Mouse (Mus musculus) induced T-regulatory cell, adult 2 months (primary cell): ENCODE results near the gene Olfr370.

Experiments used
- DNase-seq: peaks from one replicate; pipeline ENCODE4 v3.0.0-alpha.2; 2012; ENCODE audit warnings: low read depth

The Olfr370 gene

DNA sequence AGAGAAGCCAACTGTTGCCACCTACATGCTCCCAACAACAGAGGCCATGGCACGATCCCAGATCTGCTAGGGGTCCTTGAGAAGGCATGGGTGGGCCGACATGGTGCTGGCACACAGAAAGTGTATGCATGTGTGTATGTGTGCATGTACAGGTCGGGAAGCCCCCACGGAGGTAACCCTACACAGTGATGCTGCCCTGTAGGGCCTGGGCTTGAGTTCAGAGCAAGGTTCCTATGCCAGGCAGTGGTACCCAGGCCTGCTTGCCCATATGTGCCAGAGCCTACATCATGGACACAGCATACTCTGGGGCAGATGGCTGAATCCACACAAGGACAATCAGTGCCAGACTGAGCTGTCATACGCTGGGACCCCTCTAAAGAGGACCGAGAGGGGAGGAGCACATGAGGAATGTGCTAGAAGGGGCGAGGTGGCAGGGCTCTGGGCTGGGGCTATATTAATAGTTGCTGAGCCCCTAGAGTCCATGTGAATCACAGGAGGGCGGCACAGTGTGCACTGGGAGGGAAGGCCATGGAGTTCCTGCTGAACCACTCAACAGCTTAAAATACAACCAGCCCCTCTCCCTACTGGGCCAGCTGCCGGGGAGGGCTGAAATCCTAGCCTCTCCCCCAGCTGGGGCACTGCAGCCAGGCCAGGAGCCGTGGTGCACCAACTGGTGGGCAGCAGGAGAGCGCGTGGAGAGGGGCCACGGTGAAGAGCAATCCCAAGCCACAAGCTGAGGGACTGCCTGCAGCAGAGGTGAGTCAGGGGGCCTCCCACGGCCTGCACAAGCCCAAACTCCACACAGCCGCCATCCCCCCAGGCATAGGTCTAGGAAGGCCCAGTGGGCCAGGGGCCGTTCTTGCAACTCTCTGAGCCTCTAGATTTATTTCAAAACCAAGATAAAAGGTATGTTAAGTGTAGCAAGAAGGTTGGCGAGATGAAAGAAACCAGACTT is 40.3 kb downstream of the Olfr370 start:
- DNase-seq, result no peak

DNA sequence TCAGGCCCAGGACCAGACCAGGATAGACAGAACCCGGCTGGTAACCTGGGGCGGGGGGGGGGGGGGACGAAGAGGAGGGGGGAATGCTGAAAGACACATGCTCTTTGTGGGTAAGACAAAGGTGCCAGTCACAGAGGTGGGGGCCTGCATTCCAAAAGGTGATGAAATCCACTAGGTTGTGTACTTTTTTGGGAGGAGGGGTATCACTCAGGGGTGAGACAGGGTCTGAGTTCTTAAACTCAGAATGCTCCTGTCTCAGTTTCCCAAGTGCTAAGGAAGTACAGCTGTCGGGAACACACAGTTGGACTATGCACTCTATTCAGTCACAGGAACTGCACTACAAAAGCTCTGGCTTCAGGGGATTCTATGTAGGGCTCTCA is 40.9 kb downstream of the Olfr370 start:
- DNase-seq, result no peak

DNA sequence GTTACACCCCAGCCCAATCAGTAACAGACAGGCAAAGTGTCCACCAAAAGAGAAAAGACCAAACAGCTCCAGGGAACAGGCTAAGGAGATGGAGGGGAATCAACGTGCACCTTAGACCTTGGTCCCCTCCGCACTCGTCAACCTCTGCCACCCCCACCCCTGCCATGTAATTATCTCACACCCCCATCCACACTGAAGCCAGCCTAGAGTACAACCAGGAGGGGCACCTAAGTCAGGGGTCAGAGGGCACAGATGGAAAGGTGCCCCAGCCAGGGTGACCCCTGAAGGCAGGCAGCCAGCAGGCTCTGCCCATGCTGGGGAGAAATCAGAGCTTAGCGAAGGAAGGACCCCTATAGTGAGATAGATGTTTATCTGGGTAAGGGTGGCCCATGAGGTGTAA is 41.3 kb downstream of the Olfr370 start:
- no peak for DNase-seq

DNA sequence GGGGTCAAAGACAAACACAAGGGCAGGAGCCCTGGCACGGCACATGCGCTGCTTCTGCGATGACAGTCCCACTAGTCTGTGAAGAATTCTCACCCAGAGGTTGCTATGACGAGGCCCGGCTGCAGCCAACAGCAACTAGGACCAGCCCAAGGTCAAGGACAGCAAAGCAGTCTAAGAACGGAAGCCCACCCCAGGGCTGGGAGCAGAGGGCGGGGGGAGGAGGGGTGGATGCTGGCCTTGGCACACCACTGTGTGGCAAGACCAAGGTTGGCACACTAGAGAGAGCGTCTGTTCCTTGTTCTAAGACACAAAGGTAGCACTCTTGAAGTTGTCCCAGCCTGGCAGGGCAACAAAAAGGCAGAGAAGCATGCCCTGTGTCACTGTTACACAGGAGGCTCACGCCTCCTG is 41.8 kb downstream of the Olfr370 start:
- DNase-seq, result no peak

DNA sequence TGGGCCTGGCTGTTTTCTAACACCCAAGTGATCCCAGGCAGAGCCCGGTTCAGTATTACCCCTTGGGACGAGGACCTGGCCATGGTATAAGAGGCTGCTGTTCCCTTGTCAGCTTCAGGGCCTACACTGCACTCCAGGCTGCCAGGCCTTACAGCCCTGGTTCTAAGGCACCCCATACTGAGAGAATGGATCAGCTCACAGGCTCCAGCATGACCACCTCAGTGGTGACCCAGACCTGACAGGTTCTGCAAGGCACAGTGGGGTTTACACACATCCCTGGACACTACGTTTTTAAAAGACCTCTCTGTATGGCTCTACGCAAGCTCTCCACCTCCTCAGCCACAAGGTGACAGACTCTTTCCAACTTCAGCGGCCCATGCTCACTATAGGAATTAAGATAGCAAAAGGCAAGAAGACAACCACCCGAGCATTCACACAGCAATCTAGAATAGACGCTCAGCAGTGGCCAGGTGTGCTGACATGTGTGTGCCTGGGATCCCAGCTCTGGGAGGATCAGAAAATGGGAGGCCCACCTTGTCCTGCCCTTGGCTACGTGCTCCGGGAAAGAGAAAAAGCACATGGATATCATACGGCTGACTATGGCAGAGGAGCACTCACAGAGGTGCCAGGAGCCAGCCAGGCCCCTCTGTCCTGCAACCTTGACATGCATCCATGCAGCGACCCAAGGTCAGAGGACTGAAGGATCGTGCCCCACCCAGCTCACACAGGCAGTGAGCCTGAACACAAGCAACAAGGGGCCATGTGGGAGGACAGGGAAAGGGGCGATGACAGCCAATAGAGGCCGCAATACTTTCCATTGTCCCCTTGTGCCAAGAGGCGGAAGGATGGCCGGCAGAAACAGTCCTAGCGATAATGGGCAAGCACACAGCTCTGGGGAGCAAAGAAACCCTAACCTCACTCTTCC is 42.8 kb downstream of the Olfr370 start:
- no peak for DNase-seq

DNA sequence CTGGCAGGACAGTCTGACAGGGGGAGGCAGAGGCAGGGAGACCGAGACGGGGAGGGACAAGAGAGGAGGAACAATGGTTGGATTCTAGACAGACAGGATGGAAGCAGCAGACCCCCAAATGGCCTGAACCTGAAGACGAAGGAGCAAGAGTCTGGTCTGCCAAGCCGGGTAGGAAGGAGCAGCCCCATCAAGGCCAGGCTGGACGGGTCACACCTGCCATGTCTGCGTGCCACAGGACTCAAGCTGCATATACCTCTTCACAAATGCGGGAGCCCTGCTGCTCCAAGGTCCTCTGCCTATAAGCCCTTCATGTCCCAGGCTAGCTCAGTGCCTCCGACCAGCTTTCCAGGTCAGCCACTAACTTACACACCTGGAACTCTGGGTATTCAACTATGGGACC is 44.1 kb downstream of the Olfr370 start:
- no peak for DNase-seq

DNA sequence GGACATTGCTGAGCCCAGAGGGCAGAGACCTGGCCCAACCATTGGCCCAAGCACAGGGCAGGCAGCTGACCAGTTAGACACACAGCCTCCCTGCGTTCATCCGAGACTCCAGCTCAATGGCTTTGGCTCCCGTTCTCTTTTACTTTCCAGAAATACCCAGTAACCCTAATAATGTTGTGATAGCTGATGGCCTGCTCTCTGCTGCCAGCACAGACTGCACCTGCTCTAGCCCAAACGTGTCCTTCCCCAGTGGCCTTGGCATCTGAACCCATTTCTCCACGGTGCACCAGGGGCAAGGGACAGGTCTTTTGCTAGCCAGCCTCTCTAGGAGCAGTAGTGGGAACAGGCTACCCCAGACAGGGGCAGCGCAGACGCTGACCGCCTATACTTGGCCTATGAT is 45.2 kb downstream of the Olfr370 start:
- DNase-seq, result no peak

DNA sequence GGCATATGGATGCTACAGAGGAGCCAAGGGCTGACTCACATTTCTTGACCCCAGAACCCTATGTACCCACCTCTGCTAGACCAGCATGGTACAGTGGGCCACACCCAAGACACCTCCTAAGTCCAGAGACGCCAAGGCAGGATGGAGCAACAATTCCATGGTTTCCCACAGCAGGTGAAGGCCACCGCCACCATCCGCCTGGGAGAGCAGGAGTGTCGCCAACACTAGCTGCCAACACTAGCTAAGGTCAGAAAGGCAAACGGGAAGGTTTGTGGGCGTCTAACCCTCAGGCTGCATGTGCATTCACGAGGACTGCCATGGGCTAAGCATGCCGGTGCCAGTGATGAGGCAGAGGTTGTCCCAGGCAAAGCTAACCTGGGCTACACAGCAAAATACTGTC is 46.6 kb downstream of the Olfr370 start:
- DNase-seq, result no peak

DNA sequence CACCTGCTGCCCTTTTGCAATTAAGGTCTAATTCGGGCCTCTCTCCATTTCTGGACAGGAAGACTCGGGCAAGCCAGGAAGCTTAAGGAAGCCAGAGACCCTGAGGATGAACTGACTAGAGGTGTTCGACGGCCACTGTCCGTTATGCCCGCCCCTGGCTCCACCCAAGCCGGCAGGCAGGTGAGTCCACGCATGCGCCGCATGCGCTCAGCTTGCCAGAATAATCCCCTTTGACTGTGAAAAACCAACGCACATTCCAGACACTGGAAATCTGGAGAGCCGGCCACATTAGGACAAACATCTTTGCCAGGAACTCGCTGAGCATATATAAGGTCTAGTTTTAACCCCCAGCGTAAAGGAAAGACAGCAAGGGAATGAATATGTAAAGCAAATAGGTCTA is 47.7 kb downstream of the Olfr370 start:
- no peak for DNase-seq

DNA sequence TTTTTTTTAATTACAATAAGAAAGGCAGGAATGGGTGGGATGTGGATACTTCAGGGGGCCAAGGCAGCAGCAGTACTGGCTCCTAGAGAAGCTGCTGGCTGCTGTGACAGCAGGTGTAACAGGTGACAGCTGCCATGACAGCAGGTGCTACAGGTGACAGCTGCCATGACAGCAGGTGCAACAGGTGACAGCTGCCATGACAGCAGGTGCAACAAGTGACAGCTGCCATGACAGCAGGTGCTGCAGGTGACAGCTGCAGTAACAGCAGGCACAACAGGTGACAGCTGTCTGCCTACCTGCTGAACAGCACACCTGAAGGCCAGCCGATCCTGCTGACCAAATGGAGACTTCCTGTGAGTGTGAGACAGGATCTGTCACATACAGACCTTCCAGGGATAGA is 49.2 kb downstream of the Olfr370 start:
- DNase-seq, result no peak

DNA sequence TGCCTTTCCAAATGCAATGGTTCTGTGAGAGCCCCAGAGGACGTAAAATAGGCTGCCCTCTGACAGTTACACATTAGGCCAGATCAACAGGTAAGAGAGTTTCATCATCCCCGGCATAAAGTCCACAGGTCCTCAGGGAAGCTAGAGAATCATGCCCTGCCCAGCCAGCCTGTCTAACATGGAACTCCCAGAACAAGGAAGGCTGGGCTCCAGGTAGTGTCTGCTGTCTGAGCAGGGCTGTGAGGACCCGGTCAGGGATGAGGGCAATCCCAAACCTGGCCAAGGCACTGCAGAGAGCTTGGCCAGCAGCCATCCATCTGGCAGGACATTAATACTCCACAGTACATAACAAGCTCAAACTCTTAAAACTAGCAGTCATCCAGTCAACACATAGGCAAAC is 49.8 kb downstream of the Olfr370 start:
- DNase-seq, result no peak

DNA sequence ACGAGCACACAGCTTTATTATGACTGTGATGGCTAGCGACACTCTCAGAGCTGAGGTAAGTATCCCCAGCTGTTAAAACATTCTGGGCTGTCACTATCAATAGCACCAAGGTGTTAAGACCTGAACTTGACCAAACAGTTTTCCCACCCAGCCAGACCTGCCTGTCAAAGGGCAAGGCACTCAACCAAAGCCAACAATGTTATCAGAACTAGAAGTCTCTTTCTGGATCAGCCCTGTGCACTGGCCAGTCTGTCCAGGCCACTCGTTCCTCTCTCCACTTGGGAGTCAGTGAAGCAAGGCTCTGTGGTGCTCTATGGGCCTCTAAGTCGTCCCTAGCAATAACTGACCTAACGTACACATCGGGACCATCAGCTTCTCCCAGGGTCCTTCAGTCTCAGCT is 52.1 kb downstream of the Olfr370 start:
- no peak for DNase-seq

DNA sequence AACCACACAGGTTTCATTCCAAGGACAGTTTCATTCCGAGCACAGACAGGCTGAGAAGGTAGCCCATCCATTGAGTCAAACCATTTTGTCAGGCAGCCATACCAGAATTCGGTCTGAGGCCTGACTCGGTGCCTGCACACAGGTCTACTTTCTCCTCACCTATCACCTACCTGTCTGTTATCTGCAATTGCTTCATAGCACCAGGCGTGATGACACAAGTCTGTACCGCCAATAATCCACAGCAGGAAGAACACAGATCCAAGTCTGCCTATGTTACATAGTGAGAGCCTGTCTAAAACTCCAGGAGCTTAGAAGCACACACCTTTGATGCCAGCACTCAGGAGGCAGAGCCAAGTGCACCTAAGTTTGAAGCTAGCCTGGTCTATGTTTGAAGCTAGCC is 53.3 kb downstream of the Olfr370 start:
- DNase-seq, result no peak

DNA sequence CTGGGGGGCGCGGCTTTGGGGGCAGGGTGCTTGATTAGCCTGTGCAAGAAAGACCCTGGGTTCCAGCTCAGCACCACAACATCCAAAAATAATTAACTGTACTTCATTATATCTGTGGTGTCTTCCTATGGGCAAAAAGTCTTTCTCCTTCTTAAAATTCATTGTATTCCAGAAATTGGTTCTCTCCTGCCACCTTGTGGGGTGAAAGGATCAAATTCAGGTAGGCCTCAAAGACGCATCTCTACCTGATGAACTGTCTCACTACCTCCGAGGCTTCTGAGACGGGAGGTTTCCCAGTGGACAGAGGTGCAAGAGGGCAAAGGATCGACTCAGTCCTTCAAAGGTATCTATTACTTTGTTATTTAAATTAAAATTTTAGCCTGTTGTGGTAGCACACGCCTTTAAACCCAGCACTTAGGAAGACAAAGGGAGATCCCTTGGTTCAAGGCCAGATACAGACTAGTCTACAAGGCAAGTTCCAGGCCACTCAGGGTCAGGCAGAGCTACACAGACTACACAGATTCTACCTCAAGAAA is 55.0 kb downstream of the Olfr370 start:
- DNase-seq, result peak; percentile 60

DNA sequence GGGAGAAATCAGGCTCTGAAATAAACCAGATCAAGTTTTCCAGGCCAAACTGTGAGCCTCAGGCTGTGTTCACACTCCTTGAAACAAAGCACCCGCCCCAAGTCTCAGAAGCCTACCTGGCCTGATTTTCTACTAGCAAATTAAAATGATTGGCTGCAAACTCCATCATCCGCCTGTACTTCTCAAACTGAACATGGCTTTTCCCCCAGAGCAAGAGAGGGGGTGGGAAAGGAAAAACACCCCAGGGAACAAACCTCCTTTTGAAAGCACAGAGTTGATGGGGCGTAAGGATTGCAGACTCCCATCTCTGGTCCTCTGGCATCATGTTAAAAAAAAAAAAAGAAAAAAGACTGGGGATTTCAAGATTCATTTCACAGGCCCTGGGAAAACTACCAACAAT is 57.1 kb downstream of the Olfr370 start:
- no peak for DNase-seq

DNA sequence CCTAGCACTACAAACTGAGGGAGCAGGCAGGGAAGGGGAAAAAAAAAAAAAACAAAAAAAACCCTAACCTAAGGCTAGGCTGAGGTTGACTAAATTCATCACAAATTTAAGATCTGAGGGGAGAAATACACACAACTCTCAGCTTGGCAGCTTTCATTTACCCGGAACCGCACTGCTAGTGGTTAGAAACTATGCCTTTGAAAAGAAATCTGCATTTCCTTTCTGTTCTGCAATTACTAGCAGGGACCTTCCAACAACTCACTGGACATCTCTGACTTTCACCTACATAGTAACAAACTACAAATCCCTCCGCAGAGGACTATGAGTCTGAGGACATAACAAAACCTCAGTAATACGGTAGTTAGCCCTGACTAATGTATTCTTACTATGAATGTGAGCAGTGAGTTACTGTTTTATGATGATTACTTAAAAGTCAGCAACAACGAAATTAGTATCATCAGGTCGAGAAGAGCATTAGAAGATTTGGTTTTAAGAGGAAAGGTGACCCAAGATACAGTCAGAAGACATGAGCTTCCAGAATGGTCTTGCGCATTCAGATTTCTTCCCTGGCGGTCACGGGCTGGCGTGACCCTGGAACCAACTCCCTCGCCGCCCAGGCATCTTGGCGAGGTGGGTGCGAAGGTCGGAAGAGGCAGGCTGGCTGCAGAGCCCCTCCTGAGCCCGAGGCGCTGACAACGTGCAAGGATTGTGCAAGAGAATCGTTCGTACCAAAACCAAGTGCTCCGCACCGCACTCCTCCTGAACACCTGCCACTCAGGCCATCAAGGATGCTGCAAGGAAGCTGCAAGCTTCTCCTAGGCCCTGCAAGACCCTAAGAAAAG is 58.0 kb downstream of the Olfr370 start:
- DNase-seq, result peak; percentile 62

DNA sequence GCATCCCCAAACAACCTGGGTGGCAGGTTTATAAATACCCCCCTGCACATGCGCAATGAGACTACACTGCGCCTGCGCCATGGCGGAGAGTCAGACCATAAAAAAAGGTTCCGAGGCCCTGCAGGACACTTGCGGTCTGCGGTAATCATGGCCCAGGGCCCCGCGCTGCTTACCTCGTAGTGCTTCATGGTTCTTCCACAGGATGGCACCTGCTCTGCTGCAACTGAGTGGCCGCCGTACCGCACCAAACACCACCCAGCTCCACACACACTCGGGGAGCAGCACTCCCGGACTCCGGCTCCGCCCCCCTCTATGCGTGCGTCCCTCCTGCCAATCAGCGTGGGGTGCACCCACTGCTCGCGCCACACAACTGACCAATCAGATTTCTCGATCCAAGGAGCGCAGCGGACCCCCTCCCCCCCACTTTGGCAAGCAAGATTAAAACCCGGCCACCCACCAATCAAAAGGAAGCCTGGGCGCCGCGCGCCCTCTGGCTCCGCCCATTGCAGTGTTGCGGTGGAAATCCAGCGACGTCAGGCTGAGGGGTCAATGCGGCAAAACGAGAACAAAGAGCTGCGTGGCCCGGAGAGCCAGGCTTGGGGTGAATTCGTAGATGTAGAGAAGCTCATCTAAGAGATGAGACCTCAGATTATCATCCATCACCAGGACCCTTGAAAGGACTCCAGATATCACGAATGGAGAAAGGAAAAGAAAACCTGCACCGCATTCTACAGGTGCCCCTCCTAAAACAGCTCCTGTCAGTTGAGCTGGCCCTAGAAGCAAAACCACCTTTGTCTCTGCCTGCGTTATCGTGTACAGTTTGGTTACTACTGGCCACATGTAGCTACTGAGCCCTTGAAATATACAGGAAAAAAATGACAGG is 58.8 kb downstream of the Olfr370 start:
- peak; percentile 99 for DNase-seq
